Mouse (Mus musculus) hindbrain, embryonic 11.5 days (tissue): ENCODE data around the gene Tpk1. TPM values are rescaled to one million over a fixed set of nuclear protein-coding genes. Genes with fewer than 3 reads are reported as not detected.

ENCODE experiments used
- ATAC-seq: fragments of 200-750 bp; cut with Nextera tagmentation; 2 replicates; pipeline ENCODE4 v1.8.0; 2017; ENCODE audit warnings: mild to moderate bottlenecking, moderate TSS enrichment, moderate library complexity; ENCODE audit not compliant: low FRiP score
- DNase-seq: peaks from one replicate; pipeline ENCODE4 v3.0.0-alpha.2; 2015; ENCODE audit warnings: low spot score
- H3K27ac ChIP-seq: fragments of 300-500 bp; sonication (generic); 2 replicates; pipeline ENCODE4 v1.5.1; 2014; ENCODE audit warnings: mild to moderate bottlenecking, low read depth, low read length
- H3K27me3 ChIP-seq: fragments of 300-500 bp; sonication (generic); 2 replicates; pipeline ENCODE4 v1.6.1; 2014; ENCODE audit warnings: mild to moderate bottlenecking, low read length, moderate library complexity, mixed read lengths; ENCODE audit not compliant: control insufficient read depth, insufficient read depth
- H3K36me3 ChIP-seq: fragments of 300-500 bp; sonication (generic); 2 replicates; pipeline ENCODE4 v1.6.1; 2014; ENCODE audit warnings: mild to moderate bottlenecking, low read length, moderate library complexity, mixed read lengths; ENCODE audit not compliant: control insufficient read depth, insufficient read depth
- H3K4me1 ChIP-seq: fragments of 300-500 bp; sonication (generic); replicated peaks from 2 replicates; pipeline ENCODE4 v1.6.1; 2014; ENCODE audit warnings: low read length, mixed read lengths; ENCODE audit not compliant: control insufficient read depth, insufficient read depth
- H3K4me2 ChIP-seq: fragments of 300-500 bp; sonication (generic); replicated peaks from 2 replicates; pipeline ENCODE4 v1.6.1; 2014; ENCODE audit warnings: mild to moderate bottlenecking, low read depth, low read length
- H3K4me3 ChIP-seq: fragments of 300-500 bp; sonication (generic); 2 replicates; pipeline ENCODE4 v1.5.1; 2014; ENCODE audit warnings: low read depth, low read length
- H3K9ac ChIP-seq: fragments of 300-500 bp; sonication (generic); 2 replicates; pipeline ENCODE4 v1.6.1; 2014; ENCODE audit warnings: low read depth, low read length
- H3K9me3 ChIP-seq: fragments of 300-500 bp; sonication (generic); 2 replicates; pipeline ENCODE4 v1.6.1; 2016; ENCODE audit warnings: low read length; ENCODE audit not compliant: control insufficient read depth
- WGBS: fragments of 180-500 bp; shearing (Covaris S2); extraction: QIAGEN DNeasy Blood & Tissue Kit; methylation state at CpG from one replicate; pipeline ENCODE4 v1.1.7; 2014; 5-methylcytosine and 5-hydroxymethylcytosine counted together
- polyA plus RNA-seq: library from polyadenylated mRNA; unstranded; fragments of >200 nt; fragmentation: Nextera tagmentation; extraction: Ambion mirVana; gene quantifications from 2 replicates; pipeline ENCODE4 v1.2.1, GENCODE M21; 2014

The Tpk1 gene
- polyA plus RNA-seq, 1 experiment from 2014 or later, result 6.5 TPM

DNA sequence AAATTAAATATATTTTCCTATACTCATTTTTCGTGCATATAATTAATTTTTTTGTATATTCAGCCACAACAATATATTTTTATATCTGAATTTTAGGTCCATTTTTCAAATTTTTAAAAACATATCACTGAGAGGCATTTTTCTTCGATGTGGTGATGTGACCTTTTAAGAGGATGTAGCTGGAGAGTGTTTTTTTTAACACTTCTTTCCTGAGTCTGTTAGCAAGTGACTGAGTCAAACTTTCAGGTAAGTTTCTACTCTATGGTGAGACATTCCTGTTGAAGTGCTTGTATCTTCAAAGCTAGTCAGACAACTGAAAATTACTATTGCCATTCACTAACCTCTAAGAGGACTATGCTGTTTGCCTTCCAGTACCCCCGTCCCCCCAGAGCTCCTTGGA, 283.3 kb downstream of the Tpk1 start:
- H3K27ac ChIP-seq, result no peak overlapping the region
- H3K36me3 ChIP-seq, result no peaks in the 10 kb centered on the region
- H3K4me2 ChIP-seq, result no peak overlapping the region
- no peaks in the 10 kb centered on the region for H3K4me1 ChIP-seq
- H3K9me3 ChIP-seq, result no peaks in the 10 kb centered on the region
- ATAC-seq (no peak), DNase-seq (no peak)
- H3K27me3 ChIP-seq, result no peaks in the 10 kb centered on the region
- H3K4me3 ChIP-seq, result no peak overlapping the region
- H3K9ac ChIP-seq, result no peak overlapping the region
- 86% methylated on average over 3 of the region's 3 CpGs for WGBS

DNA sequence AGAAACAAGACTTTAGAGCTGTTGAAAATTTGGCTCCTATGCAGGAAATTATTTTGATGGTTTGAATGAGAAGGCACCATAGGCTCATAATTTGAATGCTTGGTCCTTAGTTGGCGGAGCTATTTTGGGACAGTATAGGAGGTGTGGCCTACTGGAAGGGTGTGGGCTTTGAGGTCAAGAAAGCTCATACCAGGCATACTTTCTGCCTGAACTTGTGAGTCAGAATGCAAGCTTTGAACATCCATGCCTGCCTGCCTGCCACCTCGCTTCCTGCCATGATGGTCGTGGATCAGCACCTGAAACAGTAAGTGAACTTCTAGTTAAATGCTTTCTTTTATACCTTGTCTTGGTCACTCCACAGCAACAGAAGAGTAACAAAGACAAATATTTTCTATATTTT, 283.8 kb downstream of the Tpk1 start:
- Histone ChIP-seq H3K36me3 (no peaks in the 10 kb centered on the region), H3K4me3 (no peak overlapping the region), H3K4me1 (no peaks in the 10 kb centered on the region), H3K27ac (no peak overlapping the region), H3K9me3 (no peaks in the 10 kb centered on the region), H3K4me2 (no peak overlapping the region), H3K9ac (no peak overlapping the region), H3K27me3 (no peaks in the 10 kb centered on the region)
- WGBS, result 82% methylated on average over 3 of the region's 3 CpGs
- DNase-seq (no peak), ATAC-seq (no peak)

DNA sequence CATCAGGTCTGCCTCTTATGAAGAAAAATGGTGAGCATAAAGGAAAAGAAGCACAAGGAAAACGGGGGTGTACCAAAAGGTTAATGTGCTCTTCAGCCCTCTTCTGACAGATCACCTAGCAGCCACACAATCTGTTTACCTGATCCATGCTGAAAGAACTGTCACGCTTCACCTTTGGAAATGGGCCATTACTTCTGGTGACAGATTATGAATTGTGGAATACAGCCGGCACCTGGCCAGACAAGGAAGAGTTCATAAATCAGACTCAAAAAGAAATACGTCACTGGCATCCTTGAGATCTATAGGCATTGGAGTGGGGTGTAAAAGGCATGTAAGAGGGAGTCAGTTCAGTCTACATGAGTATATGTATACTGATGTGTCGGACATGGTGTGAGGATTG, 292.9 kb downstream of the Tpk1 start:
- 80% methylated on average over 5 of the region's 5 CpGs for WGBS
- no peaks in the 10 kb centered on the region for H3K36me3 ChIP-seq
- H3K27ac ChIP-seq, result no peak overlapping the region
- H3K9me3 ChIP-seq, result no peaks in the 10 kb centered on the region
- no peaks in the 10 kb centered on the region for H3K27me3 ChIP-seq
- H3K4me3 ChIP-seq, result no peak overlapping the region
- H3K4me1 ChIP-seq, result no peaks in the 10 kb centered on the region
- ATAC-seq (no peak), DNase-seq (no peak)
- H3K9ac ChIP-seq, result no peak overlapping the region
- H3K4me2 ChIP-seq, result no peak overlapping the region

DNA sequence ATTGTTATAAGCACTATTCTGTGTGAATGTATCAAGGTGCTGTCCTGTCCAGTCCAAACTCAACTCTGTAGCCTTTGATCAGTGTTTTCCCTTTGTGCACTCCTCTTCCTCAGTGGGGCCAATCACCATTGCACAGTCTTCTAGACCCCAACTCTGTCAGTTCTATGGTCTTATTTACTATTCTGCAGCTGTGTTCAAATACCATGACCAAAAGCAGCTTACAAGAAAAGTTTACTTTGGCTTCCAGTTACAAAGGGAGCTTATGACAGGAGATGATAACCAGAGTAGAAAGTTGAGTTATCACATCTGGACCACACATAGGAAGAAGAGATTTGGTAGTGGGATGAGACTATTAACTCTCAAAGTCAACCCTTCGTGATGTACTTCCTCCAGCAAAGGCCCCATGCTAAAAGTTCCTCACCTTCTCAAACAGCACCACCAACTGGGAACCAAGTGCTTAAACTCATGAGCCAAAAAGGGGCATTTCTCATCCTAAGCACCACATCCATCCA, 298.6 kb downstream of the Tpk1 start:
- ATAC-seq (no peak), DNase-seq (no peak)
- H3K4me2 ChIP-seq, result no peak overlapping the region
- H3K27ac ChIP-seq, result no peak overlapping the region
- H3K27me3 ChIP-seq, result no peaks in the 10 kb centered on the region
- no peak overlapping the region for H3K4me3 ChIP-seq
- WGBS, result 74% methylated on average over 1 of the region's 1 CpGs
- H3K9ac ChIP-seq, result no peak overlapping the region
- H3K9me3 ChIP-seq, result no peaks in the 10 kb centered on the region
- no peaks in the 10 kb centered on the region for H3K4me1 ChIP-seq
- H3K36me3 ChIP-seq, result no peaks in the 10 kb centered on the region

DNA sequence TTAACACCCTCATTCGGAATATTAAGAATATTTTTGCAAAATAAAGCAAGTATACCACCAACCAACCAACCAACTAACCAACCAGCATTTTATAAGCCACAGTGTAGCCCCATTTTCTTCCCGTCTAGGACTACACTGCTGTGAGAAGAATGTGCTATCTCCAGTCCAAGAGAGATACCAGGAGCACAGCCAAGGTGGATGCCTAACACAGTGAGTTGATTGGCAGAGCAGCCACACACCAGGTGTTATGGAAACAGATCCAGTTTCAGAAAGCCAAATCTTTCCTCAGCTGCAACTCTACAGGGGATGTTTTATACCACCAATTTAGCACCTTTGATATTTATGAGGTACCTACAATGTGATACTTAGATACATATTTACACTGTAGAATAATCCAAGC, 299.1 kb downstream of the Tpk1 start:
- Histone ChIP-seq H3K36me3 (no peaks in the 10 kb centered on the region), H3K27ac (no peak overlapping the region), H3K9me3 (no peaks in the 10 kb centered on the region), H3K9ac (no peak overlapping the region), H3K4me2 (no peak overlapping the region), H3K4me1 (no peaks in the 10 kb centered on the region), H3K4me3 (no peak overlapping the region), H3K27me3 (no peaks in the 10 kb centered on the region)
- no peak for ATAC-seq
- 82% methylated on average over 2 of the region's 2 CpGs for WGBS
- no peak for DNase-seq

DNA sequence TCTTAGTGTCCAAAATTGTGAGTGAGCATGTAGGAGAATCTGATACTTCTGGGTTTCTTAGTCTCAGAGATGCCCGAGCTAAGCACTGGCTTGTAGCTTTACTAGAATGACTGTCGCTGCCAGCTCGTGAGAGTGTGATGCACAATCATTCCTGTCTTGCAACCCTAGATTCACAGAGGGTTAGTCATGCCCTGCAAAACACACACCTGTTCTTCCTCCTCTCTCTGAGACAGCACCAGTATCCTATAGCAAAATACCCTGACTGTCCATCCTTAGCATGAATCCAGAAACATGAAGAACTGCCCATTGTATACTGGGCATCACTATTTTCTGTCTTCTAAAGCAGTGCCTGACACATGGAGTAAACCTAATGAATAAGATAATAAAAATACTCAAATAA, 302.2 kb downstream of the Tpk1 start:
- no peaks in the 10 kb centered on the region for H3K27me3 ChIP-seq
- H3K4me2 ChIP-seq, result no peak overlapping the region
- no peaks in the 10 kb centered on the region for H3K9me3 ChIP-seq
- DNase-seq (no peak), ATAC-seq (no peak)
- H3K27ac ChIP-seq, result no peak overlapping the region
- H3K4me3 ChIP-seq, result no peak overlapping the region
- H3K9ac ChIP-seq, result no peak overlapping the region
- no peaks in the 10 kb centered on the region for H3K36me3 ChIP-seq
- no peaks in the 10 kb centered on the region for H3K4me1 ChIP-seq
- WGBS, result 89% methylated on average over 3 of the region's 3 CpGs

DNA sequence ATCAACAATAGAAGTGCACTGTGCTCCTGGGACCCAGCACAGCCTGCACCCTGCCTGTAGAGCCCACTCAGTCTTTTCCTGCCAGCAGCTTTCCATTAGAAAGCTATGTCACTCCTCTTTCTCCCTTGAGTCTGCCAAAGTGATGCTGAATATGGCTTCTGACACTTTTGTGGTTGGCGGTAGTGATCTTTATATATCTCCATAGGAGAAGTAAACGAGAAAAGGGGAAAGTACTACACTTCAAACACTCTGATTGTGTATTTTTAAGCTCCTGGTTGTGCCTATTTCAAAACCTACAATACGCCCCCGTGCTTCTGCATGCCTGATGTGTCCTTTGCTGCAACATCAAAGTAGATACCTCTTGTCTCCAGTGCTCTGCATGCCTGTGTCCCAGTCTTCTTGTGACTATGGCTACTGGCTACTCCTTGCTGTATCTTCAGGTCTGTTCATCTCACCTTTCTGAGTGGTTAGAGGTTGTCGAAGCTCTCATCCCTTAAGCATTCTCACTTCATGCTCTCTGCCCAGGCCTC, 302.7 kb downstream of the Tpk1 start:
- Histone ChIP-seq H3K36me3 (no peaks in the 10 kb centered on the region), H3K4me2 (no peak overlapping the region), H3K9me3 (no peaks in the 10 kb centered on the region), H3K4me1 (no peaks in the 10 kb centered on the region), H3K27ac (no peak overlapping the region), H3K4me3 (no peak overlapping the region), H3K9ac (no peak overlapping the region), H3K27me3 (no peaks in the 10 kb centered on the region)
- no peak for ATAC-seq
- DNase-seq, result no peak
- 82% methylated on average over 5 of the region's 5 CpGs for WGBS

DNA sequence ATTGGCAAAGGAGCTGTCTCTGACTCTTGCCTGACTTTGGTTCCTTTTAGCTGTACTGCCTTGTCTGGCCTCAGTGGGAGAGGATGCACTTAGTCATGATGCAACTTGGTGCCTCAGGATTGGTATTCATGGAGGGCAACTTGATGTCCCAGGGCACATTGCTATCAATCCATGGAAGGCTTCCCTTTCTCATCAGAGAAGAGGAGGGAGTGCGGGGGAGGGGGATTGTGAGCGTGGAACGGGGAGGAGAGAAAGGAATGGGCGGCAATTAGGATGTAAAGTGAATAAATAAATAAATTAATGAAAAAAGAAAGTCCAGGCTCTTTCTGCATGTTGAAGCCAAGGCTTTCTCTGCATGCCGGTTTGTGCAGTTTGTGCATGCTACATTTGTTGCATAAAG, 304.8 kb downstream of the Tpk1 start:
- no peaks in the 10 kb centered on the region for H3K36me3 ChIP-seq
- WGBS, result 51% methylated on average over 5 of the region's 5 CpGs
- no peak overlapping the region for H3K27ac ChIP-seq
- no peak overlapping the region for H3K4me2 ChIP-seq
- no peak overlapping the region for H3K9ac ChIP-seq
- H3K4me3 ChIP-seq, result no peak overlapping the region
- peak; percentile 67 for ATAC-seq
- peak; percentile 32 for DNase-seq
- no peaks in the 10 kb centered on the region for H3K9me3 ChIP-seq
- no peaks in the 10 kb centered on the region for H3K4me1 ChIP-seq
- H3K27me3 ChIP-seq, result no peaks in the 10 kb centered on the region

DNA sequence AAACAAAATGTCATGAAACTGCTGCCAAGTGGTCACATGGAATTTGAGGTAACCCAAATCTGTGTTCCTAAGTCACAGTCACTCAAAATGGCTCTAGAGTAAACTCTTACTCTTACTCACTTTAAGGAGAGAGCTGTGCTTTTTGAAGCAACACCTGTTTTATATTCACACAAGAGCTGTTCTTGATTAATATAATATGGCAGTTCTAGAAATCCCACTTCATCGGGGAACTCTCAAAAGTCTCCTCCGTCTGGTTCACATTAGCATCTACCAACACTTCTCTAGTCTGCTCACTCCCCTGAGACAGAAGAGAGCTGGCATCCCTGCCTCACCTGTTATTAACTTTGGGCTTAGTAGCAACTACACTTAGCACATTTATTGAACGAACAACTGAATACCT, 305.9 kb downstream of the Tpk1 start:
- H3K4me3 ChIP-seq, result no peak overlapping the region
- H3K27ac ChIP-seq, result no peak overlapping the region
- WGBS, result 70% methylated on average over 3 of the region's 3 CpGs
- no peaks in the 10 kb centered on the region for H3K27me3 ChIP-seq
- no peak overlapping the region for H3K4me2 ChIP-seq
- no peak for ATAC-seq
- H3K9me3 ChIP-seq, result no peaks in the 10 kb centered on the region
- no peak for DNase-seq
- H3K9ac ChIP-seq, result no peak overlapping the region
- no peaks in the 10 kb centered on the region for H3K36me3 ChIP-seq
- no peaks in the 10 kb centered on the region for H3K4me1 ChIP-seq
